Mouse (Mus musculus) heart, postnatal 0 days (tissue): Measurements from ENCODE around the gene Vars2. TPM values are rescaled to one million over a fixed set of nuclear protein-coding genes. Genes with fewer than 3 reads are reported as not detected.

Experiments
- ATAC-seq: fragments of 200-750 bp; cut with Nextera tagmentation; 2 replicates; pipeline ENCODE4 v1.8.0; 2017; ENCODE audit warnings: low read depth, moderate number of reproducible peaks, moderate library complexity; ENCODE audit not compliant: insufficient read depth
- DNase-seq: peaks from one replicate; pipeline ENCODE4 v3.0.0-alpha.2; 2016; ENCODE audit warnings: low spot score
- H3K27ac ChIP-seq: fragments of 300-500 bp; sonication (generic); 2 replicates; pipeline ENCODE4 v1.5.1; 2014; ENCODE audit warnings: low read depth, mild to moderate bottlenecking
- H3K27me3 ChIP-seq: fragments of 300-500 bp; sonication (generic); 2 replicates; pipeline ENCODE4 v1.6.1; 2014; ENCODE audit warnings: low read length, mixed read lengths; ENCODE audit not compliant: control insufficient read depth, insufficient read depth
- H3K36me3 ChIP-seq: fragments of 300-500 bp; sonication (generic); replicated peaks from 2 replicates; pipeline ENCODE4 v1.6.1; 2014; ENCODE audit warnings: low read length, mixed read lengths; ENCODE audit not compliant: control insufficient read depth, insufficient read depth
- H3K4me1 ChIP-seq: fragments of 300-500 bp; sonication (generic); 2 replicates; pipeline ENCODE4 v1.6.1; 2014; ENCODE audit warnings: antibody characterized with exemption; ENCODE audit not compliant: control insufficient read depth, insufficient read depth
- H3K4me2 ChIP-seq: fragments of 300-500 bp; sonication (generic); 2 replicates; pipeline ENCODE4 v1.6.1; 2014; ENCODE audit warnings: low read depth, mild to moderate bottlenecking, low read length, moderate library complexity
- H3K4me3 ChIP-seq: fragments of 300-500 bp; sonication (generic); 2 replicates; pipeline ENCODE4 v1.5.1; 2014; ENCODE audit warnings: low read depth, low read length
- H3K9ac ChIP-seq: fragments of 300-500 bp; sonication (generic); replicated peaks from 2 replicates; pipeline ENCODE4 v1.6.1; 2014; ENCODE audit warnings: low read depth, low read length, mixed read lengths
- H3K9me3 ChIP-seq: fragments of 300-500 bp; sonication (generic); replicated peaks from 2 replicates; pipeline ENCODE4 v1.6.1; 2016; ENCODE audit warnings: low read length; ENCODE audit not compliant: control insufficient read depth
- CTCF ChIP-seq: IDR thresholded peaks from 2 replicates; pipeline ENCODE4 v1.5.1; 2016; ENCODE audit warnings: antibody characterized with exemption, control low read depth, low read depth
- EP300 ChIP-seq: IDR thresholded peaks from 2 replicates; pipeline ENCODE4 v1.6.1; 2016; ENCODE audit warnings: antibody characterized with exemption, low read depth
- WGBS: fragments of 180-500 bp; shearing (Covaris S2); extraction: QIAGEN DNeasy Blood & Tissue Kit; methylation state at CpG from one replicate; pipeline ENCODE4 v1.1.7; 2014; 5-methylcytosine and 5-hydroxymethylcytosine counted together
- polyA plus RNA-seq: library from polyadenylated mRNA; unstranded; fragments of >200 nt; fragmentation: Nextera tagmentation; extraction: Ambion mirVana; gene quantifications from 2 replicates; pipeline ENCODE4 v1.2.1, GENCODE M21; 2015
- total RNA-seq: library from RNA; depleted of rRNA; stranded (reverse); fragments of >200 nt; gene quantifications from 2 replicates; pipeline ENCODE4 v1.2.3, GENCODE M21; 2014; ENCODE audit warnings: low replicate concordance

Vars2 gene
- total and polyA plus RNA-seq, 2 experiments from 2014 or later: 9.4 to 59.8 TPM

DNA sequence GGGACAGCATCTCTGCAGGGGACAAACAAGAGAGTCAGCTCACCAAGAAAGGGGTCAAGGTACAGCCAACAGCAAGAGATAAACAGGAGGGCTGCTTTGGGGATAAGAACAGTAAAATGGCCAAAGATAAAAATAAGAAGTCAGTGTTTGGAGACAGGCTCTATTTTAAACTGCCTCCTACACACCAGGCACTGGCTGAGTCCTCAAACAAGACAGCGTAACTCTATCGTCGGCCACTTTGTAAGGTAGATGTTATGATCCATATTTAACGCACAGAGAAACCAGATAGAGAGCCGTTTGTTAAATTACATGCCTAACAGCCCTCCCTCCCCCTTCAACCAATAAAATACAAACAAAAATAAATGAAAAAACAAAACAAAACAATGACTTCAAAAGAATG, 26.5 kb upstream of the Vars2 start:
- Histone ChIP-seq H3K36me3 (peaks cover 55% of the 10 kb centered on the region), H3K4me2 (no peak overlapping the region), H3K27ac (no peak overlapping the region), H3K4me1 (peaks cover 9% of the 10 kb centered on the region; the same call in 1 of the 2 replicates), H3K9ac (no peak overlapping the region), H3K9me3 (no peaks in the 10 kb centered on the region), H3K4me3 (no peak overlapping the region), H3K27me3 (no peaks in the 10 kb centered on the region)
- TF ChIP-seq EP300 (no peak), CTCF (no peak)
- 62% methylated on average over 5 of the region's 5 CpGs for WGBS
- no peak for DNase-seq
- no peak for ATAC-seq

- Histone ChIP-seq H3K4me1 (peaks cover 4% of the 10 kb centered on the region; the same call in 1 of the 2 replicates), H3K36me3 (peaks cover 69% of the 10 kb centered on the region), H3K4me2 (no peak overlapping the region), H3K27me3 (no peaks in the 10 kb centered on the region), H3K9ac (no peak overlapping the region), H3K4me3 (no peak overlapping the region), H3K27ac (no peak overlapping the region), H3K9me3 (no peaks in the 10 kb centered on the region)
- WGBS: 67% methylated on average over 4 of the region's 4 CpGs
- TF ChIP-seq CTCF (no peak), EP300 (no peak)
- no peak for DNase-seq
- no peak for ATAC-seq
Observed at GRCm38 (mm10) chr17:35692368-35692767, 25.0 kb upstream of the Vars2 start.

- H3K27me3 ChIP-seq: no peaks in the 10 kb centered on the region
- H3K9ac ChIP-seq: no peak overlapping the region
- no peaks in the 10 kb centered on the region for H3K9me3 ChIP-seq
- DNase-seq (no peak), ATAC-seq (no peak)
- H3K4me3 ChIP-seq: no peak overlapping the region
- no peak overlapping the region for H3K4me2 ChIP-seq
- H3K36me3 ChIP-seq: peaks cover 75% of the 10 kb centered on the region
- no peaks in the 10 kb centered on the region for H3K4me1 ChIP-seq
- WGBS: 73% methylated on average over 4 of the region's 4 CpGs
- no peak overlapping the region for H3K27ac ChIP-seq
- TF ChIP-seq CTCF (no peak), EP300 (no peak)
Observed at GRCm38 (mm10) chr17:35691811-35692210, 24.4 kb upstream of the Vars2 start.

GRCm38 (mm10) chr17:35689936-35690645, 22.7 kb upstream of the Vars2 start:
- H3K9ac ChIP-seq: no peak overlapping the region
- ATAC-seq (no peak), DNase-seq (no peak)
- H3K9me3 ChIP-seq: no peaks in the 10 kb centered on the region
- no peak overlapping the region for H3K4me3 ChIP-seq
- H3K4me2 ChIP-seq: no peak overlapping the region
- 81% methylated on average over 18 of the region's 18 CpGs for WGBS
- H3K27me3 ChIP-seq: no peaks in the 10 kb centered on the region
- TF ChIP-seq CTCF: no peak
- TF ChIP-seq EP300: no peak
- H3K27ac ChIP-seq: no peak overlapping the region
- peaks cover 87% of the 10 kb centered on the region for H3K36me3 ChIP-seq
- H3K4me1 ChIP-seq: no peaks in the 10 kb centered on the region

DNA sequence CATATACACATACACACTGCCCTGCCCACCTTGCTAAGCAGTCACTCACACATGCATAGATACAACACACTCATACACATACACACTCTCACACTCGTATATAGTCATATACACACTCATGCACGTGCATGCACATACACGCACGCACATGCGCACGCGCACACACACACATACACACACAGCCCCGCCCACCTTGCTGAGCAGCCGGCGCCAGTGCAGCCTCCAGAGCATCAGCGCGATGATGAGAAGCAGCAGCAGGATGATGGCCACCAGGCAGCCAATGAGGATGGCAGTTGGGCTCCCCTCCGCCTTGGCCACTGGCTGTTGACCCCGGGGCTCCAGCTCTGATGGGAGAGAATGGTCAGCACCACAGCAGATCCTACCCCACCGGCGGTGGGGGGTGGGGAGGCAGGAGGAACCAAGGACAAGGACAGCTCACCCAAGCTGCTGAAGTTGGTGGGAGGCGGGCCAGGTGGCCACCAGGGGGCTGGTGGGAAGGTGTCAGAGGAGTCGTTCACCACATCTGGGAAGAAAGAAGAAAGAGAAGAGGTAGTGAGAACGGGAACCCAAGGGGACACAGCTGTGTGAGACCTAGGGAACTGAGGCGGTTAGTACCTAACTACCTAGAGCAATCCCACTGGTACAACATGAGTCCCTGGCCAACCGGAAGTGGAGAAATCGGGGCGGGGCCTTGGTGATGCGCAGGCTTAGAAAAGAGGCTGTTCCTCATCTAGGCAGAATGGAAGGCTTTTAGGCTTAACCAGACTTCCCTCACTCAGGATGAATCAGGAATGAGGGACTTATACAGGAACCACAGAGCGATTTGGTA, 21.2 kb upstream of the Vars2 start:
- WGBS: 83% methylated on average over 25 of the region's 25 CpGs

More for the DNA sequence above, 21.2 kb upstream of the Vars2 start:
- TF ChIP-seq EP300: no peak
- TF ChIP-seq CTCF: no peak; the same call in 1 of the 2 replicates
- no peaks in the 10 kb centered on the region for H3K9me3 ChIP-seq
- no peaks in the 10 kb centered on the region for H3K27me3 ChIP-seq
- no peaks in the 10 kb centered on the region for H3K4me1 ChIP-seq
- H3K4me2 ChIP-seq: no peak overlapping the region
- no peak overlapping the region for H3K9ac ChIP-seq
- H3K27ac ChIP-seq: no peak overlapping the region
- ATAC-seq (no peak), DNase-seq (no peak)
- H3K4me3 ChIP-seq: no peak overlapping the region
- H3K36me3 ChIP-seq: peaks cover 98% of the 10 kb centered on the region
